Mouse (Mus musculus) kidney, embryonic 16.5 days (tissue): ENCODE data around the gene Plppr2. TPM values are rescaled to one million over a fixed set of nuclear protein-coding genes. Genes with fewer than 3 reads are reported as not detected.

Experiments used
- ATAC-seq: fragments of 200-750 bp; cut with Nextera tagmentation; 2 replicates; pipeline ENCODE4 v1.8.0; 2017; ENCODE audit warnings: moderate TSS enrichment; ENCODE audit not compliant: low FRiP score, low TSS enrichment
- H3K27ac ChIP-seq: fragments of 300-500 bp; sonication (generic); 2 replicates; pipeline ENCODE4 v1.5.1; 2014; ENCODE audit warnings: low read length
- H3K27me3 ChIP-seq: fragments of 300-500 bp; sonication (generic); 2 replicates; pipeline ENCODE4 v1.6.1; 2014; ENCODE audit warnings: low read length, control low read depth, mixed read lengths; ENCODE audit not compliant: insufficient read depth
- H3K36me3 ChIP-seq: fragments of 300-500 bp; sonication (generic); 2 replicates; pipeline ENCODE4 v1.6.1; 2014; ENCODE audit warnings: low read length, control low read depth, mixed read lengths; ENCODE audit not compliant: insufficient read depth
- H3K4me1 ChIP-seq: fragments of 300-500 bp; sonication (generic); 2 replicates; pipeline ENCODE4 v1.6.1; 2014; ENCODE audit warnings: low read length, control low read depth, mixed read lengths; ENCODE audit not compliant: insufficient read depth
- H3K4me2 ChIP-seq: fragments of 300-500 bp; sonication (generic); replicated peaks from 2 replicates; pipeline ENCODE4 v1.6.1; 2014; ENCODE audit warnings: low read depth, low read length
- H3K4me3 ChIP-seq: fragments of 300-500 bp; sonication (generic); 2 replicates; pipeline ENCODE4 v1.5.1; 2014; ENCODE audit warnings: mild to moderate bottlenecking, low read length
- H3K9ac ChIP-seq: fragments of 300-500 bp; sonication (generic); replicated peaks from 2 replicates; pipeline ENCODE4 v1.6.1; 2014; ENCODE audit warnings: low read length
- H3K9me3 ChIP-seq: fragments of 300-500 bp; sonication (generic); 2 replicates; pipeline ENCODE4 v1.6.1; 2016; ENCODE audit warnings: low read length, control low read depth
- WGBS: fragments of 180-500 bp; shearing (Covaris S2); extraction: QIAGEN DNeasy Blood & Tissue Kit; methylation state at CpG from one replicate; pipeline ENCODE4 v1.1.7; 2014; 5-methylcytosine and 5-hydroxymethylcytosine counted together
- polyA plus RNA-seq: library from polyadenylated mRNA; unstranded; fragments of >200 nt; fragmentation: Nextera tagmentation; extraction: Ambion mirVana; gene quantifications from 2 replicates; pipeline ENCODE4 v1.2.1, GENCODE M21; 2015

Gene Plppr2
- polyA plus RNA-seq, 1 experiment from 2014 or later: 10.4 TPM

DNA sequence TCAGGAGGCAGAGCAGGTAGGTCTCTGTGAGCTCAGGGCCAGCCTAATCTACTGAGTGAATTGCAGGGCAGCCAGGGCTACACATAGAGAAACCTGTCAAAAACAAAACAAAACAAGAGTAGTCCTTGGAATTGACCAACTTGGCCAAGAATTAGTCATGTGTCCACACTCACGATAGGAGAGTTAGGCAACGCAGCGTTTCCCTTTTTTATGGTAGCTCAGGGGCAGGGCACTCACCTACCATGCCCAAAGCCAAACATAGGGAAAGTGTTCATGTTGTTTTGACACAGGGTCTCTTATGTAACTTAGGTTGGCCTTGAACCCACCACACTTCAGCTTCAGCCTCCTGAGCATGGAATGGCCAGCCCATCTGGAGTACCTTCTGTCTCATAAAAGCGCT lies 32.5 kb downstream of the Plppr2 start:
- no peaks in the 10 kb centered on the region for H3K9me3 ChIP-seq
- no peak for ATAC-seq
- H3K27me3 ChIP-seq: no peaks in the 10 kb centered on the region
- peaks cover 4% of the 10 kb centered on the region; the same call in 1 of the 2 replicates for H3K36me3 ChIP-seq
- H3K27ac ChIP-seq: no peak overlapping the region
- no peak overlapping the region for H3K9ac ChIP-seq
- 89% methylated on average over 4 of the region's 4 CpGs for WGBS
- H3K4me1 ChIP-seq: no peaks in the 10 kb centered on the region
- no peak overlapping the region for H3K4me2 ChIP-seq
- H3K4me3 ChIP-seq: no peak overlapping the region

DNA sequence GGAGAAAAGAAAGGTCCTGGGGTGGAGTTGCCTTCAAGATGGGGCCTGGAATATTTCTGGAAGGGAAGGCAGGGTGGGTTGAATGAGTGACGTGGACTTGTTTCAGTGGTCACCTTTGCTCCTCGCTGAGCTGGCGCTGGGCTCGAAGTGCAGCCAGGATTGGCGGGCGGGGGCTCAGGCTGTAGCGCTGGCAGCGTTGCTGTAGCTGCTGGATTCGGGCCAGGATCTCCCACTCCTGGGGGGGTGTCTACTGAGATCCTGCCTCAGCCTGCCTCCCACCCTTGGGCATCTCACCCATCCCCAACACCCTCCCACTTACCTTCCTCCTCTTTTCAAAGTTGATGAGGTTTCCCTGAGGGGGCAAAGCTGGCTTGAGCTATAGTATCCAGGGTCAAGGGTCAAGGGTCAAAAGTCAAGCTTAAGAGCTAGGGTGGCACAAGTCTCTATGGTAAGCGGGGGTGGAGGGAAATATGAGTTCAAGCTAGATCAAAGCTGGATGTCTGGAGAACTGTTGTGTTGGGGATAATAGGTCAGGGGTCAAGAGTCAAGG lies 39.9 kb downstream of the Plppr2 start:
- Histone ChIP-seq H3K4me2 (no peak overlapping the region), H3K27me3 (no peaks in the 10 kb centered on the region), H3K9ac (no peak overlapping the region), H3K4me1 (no peaks in the 10 kb centered on the region), H3K27ac (no peak overlapping the region), H3K9me3 (no peaks in the 10 kb centered on the region), H3K36me3 (peaks cover 20% of the 10 kb centered on the region), H3K4me3 (no peak overlapping the region)
- ATAC-seq: no peak
- WGBS: 86% methylated on average over 10 of the region's 10 CpGs

DNA sequence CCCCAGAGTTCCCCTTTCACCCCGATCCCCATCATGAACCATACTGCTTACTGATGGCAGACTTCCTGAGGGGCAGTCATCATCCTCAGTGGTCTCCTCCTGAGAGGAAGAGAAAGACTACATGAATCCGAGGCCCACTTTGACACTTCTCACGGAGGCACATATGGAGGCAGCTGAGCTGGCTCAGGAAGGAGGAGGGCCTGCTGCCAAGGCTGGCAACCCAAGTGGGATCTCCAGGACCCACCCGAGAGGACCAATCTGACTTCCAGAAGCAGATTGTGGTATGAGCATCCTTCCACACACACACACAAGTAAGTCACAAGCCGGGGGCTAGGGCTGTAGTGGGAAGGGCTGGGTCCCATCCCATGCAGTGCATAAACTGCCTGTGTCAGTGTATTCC lies 40.5 kb downstream of the Plppr2 start:
- Histone ChIP-seq H3K27ac (no peak overlapping the region), H3K36me3 (peaks cover 20% of the 10 kb centered on the region)
- WGBS: 87% methylated on average over 5 of the region's 5 CpGs

DNA sequence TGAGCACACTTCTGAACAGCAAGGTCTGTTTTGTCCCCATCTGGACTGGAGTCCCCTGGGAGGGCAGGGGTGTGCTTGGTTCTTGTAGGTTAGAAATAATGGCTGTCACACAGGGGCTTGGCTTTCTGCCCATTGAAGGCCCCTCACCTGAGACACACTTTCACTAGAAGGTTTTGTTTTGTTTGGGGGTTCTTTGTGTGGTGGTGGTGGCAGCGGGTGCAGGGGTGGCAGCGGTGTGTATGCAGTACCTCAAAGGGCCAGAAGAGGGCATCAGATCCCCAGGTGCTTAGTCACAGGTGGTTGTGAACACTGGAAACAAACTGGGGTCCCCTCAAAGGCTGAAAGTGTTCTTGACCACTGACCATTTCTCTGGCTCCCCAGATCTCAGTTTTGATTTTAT lies 41.1 kb downstream of the Plppr2 start:
- H3K4me2 ChIP-seq: no peak overlapping the region
- no peaks in the 10 kb centered on the region for H3K27me3 ChIP-seq
- H3K9ac ChIP-seq: no peak overlapping the region
- H3K4me1 ChIP-seq: no peaks in the 10 kb centered on the region
- peaks cover 17% of the 10 kb centered on the region for H3K36me3 ChIP-seq
- no peak overlapping the region for H3K4me3 ChIP-seq
- ATAC-seq: no peak
- H3K27ac ChIP-seq: no peak overlapping the region
- H3K9me3 ChIP-seq: no peaks in the 10 kb centered on the region
- WGBS: 27% methylated on average over 2 of the region's 2 CpGs

More for the DNA sequence above, 40.5 kb downstream of the Plppr2 start:
- Histone ChIP-seq H3K9ac (no peak overlapping the region), H3K4me2 (no peak overlapping the region), H3K4me1 (no peaks in the 10 kb centered on the region), H3K27me3 (no peaks in the 10 kb centered on the region), H3K9me3 (no peaks in the 10 kb centered on the region), H3K4me3 (no peak overlapping the region)
- ATAC-seq: no peak

DNA sequence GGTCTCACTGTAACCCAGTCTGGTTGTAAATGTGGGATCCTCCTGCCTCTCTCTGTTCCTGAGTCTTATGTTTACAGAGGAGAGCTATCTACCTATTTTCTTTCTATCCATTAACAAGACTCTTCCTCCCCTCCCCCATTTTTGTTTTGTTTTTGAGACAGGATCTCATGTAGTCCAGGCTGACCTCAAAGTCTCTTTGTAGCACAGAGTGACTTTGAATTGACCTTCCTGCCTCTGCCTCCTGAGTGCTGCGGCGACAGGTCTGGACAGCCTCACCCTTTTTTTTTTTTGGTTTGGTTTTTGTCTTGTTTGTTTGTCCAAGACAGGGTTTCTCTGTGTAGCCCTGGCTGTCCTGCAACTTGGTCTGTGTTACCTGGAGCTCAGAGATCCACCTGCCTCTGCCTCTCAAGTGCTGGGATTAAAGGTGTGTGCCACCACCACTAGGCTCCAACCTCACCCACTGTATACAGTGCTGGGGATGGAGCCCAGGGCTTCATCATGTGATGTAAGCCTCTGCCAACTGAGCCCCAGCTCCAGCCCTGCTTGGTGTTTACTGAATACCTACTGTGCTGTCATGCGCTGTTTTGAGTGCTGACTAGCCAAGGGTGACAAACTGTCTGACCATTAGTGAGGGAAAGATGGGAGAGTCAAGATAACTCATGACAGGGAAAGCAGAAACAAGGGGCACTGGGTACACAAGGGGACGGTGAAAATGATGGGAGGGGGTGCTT lies 41.7 kb downstream of the Plppr2 start:
- Histone ChIP-seq H3K36me3 (peaks cover 17% of the 10 kb centered on the region), H3K27me3 (no peaks in the 10 kb centered on the region), H3K9me3 (no peaks in the 10 kb centered on the region), H3K4me2 (no peak overlapping the region), H3K27ac (no peak overlapping the region), H3K9ac (no peak overlapping the region), H3K4me3 (no peak overlapping the region), H3K4me1 (no peaks in the 10 kb centered on the region)
- 71% methylated on average over 4 of the region's 4 CpGs for WGBS
- peak; percentile 81 for ATAC-seq

DNA sequence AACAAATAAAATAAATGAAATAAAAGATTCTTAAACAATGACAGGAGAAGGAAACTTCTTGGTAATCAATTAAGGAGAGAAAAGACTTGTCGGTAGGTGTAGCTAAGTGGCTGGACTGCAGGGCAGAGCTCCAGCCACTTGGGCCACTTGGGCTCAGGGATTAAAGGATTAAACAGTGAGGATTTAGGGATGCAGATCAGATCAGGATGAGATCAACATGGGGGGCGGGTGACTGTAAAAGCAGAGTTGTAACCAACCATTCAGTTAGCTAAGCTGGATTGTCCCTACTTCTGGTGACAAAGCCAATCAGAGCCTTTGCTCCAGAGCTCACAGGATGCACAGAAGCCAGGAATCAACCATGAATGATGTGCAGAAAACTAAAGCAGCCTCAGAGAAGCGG lies 47.1 kb downstream of the Plppr2 start:
- Histone ChIP-seq H3K9ac (no peak overlapping the region), H3K4me2 (no peak overlapping the region), H3K4me1 (peaks cover 11% of the 10 kb centered on the region), H3K27me3 (peaks cover 23% of the 10 kb centered on the region), H3K4me3 (no peak overlapping the region), H3K9me3 (no peaks in the 10 kb centered on the region), H3K27ac (no peak overlapping the region), H3K36me3 (peaks cover 11% of the 10 kb centered on the region)
- WGBS: 37% methylated on average over 3 of the region's 3 CpGs
- no peak for ATAC-seq

DNA sequence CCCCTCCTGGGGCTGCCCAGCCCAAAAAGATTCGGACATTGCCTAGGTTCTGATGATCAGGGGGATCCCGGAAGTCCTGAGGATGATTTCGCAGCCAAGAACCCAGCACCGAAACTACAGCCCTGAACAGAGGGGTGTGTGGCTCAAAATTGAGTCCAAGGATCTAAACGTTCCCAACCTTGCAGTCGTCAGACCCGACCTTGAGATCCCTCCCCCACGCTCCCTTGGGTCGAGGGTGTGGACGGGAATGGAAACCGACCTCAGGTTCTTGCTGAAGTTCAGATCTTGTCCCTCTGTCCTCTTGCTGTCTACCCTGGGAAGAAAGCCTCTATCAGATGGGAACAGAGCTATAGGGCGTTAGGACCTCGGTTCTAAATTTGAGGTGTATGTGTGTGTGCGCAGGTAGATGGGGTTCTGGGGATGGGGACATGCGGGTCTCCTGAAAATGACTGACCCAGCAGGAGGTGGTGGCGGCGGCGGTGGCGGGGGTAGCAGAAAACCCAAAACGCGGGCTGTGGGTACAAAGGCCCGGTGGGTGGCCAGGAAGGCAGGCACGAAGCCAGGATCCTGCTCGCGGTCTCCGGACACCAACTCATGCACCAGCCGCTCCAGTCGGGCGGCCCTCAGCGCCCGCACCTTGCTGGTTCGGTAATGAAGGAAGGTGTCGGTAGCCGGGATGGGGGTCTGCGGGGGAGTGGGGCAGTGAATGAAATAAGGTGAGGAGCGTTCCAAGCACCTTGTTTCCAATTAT lies 50.9 kb downstream of the Plppr2 start:
- WGBS: 8% methylated on average over 36 of the region's 36 CpGs
- H3K9me3 ChIP-seq: no peaks in the 10 kb centered on the region
- H3K36me3 ChIP-seq: no peaks in the 10 kb centered on the region
- no peak overlapping the region for H3K27ac ChIP-seq
- peak overlapping the region; percentile 86 for H3K4me2 ChIP-seq
- H3K4me3 ChIP-seq: peak overlapping the region; percentile 54
- peak overlapping the region; percentile 40; the same call in 1 of the 2 replicates for H3K9ac ChIP-seq
- ATAC-seq: no peak
- peaks cover 53% of the 10 kb centered on the region for H3K27me3 ChIP-seq
- peaks cover 24% of the 10 kb centered on the region for H3K4me1 ChIP-seq

DNA sequence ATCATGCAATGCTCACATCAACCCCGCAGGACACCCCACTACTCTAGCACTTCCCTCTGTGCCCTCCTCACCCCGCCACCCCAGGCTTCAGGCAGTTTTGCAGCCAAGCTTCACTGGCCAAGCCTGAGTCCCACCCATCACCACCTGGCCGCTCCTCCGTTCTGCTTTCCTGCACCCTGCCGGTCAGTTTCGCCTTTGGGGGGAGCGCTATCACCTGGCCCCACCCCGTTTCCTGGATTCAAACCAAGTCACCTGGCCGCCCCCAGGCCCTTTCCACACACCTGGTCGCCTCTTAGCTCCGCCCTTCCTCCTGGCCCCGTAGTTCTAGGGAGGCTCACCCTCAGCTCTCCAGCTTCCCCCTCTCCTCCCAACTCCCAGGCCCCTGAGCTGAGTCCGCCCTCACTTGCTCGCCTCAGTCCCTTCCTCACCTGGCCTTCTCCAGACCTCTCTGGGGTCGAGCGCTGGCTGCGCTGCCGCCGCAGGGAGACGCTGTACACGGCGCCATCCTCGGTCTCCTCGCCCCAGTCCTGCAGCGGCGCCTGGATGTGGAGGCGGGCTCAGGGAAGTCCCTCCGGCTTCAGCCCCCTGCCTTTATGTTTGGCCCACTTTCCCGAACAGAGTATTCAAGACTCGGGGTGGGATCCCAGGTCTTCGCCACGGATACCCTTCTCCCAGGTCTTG lies 51.7 kb downstream of the Plppr2 start:
- Histone ChIP-seq H3K4me3 (peak overlapping the region; percentile 54), H3K27ac (peak overlapping the region; percentile 73), H3K9ac (peak overlapping the region; percentile 74), H3K4me1 (peaks cover 24% of the 10 kb centered on the region), H3K9me3 (no peaks in the 10 kb centered on the region), H3K36me3 (no peaks in the 10 kb centered on the region), H3K27me3 (peaks cover 53% of the 10 kb centered on the region), H3K4me2 (peak overlapping the region; percentile 86)
- ATAC-seq: peak; percentile 83
- 2% methylated on average over 32 of the region's 32 CpGs for WGBS

DNA sequence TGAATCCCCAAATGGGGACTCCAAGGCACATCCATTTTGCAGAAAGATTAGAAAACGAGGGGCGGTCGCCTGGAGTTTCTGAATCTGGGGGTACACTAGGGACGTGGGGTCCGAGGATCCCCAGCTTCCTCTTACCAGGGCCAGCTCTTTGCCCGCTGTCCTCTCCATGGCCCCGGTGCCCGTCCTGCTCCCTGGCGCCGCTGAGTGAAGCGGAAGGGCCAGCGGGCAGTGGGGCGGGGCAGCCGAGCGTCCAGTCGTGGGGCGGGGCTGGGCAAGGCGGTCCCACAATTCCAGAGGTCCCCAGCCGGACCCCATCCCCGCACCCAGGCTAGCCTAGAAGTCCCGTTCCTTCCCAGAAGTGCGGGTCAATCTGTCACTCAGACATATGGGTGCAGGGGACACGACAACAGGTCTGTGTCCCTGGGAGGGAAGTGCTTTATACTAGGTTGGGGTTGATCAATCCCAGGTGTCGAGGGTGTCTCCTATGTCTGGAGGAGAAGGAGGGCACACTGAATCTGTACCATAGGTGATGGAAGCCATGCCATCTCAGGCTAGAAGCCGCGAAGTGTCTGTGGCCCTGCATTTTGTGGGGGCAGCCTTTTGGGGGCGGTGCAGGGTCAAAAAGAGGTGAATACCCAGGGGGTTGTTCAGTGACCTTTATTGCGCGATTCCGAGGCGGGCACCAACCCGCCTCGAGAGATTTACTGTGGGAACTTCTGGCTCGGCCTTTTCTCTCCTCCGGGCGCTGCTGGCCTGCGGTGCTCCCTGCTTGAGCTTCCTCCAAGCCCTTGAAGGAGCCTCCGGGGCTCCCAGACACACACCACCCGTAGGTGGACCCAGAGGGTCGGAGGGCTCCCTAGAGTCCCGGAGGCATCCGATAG lies 52.6 kb downstream of the Plppr2 start, which contains the start of gene Rgl3:
Gene Rgl3, minus strand, starts transcription at position 217 of the 881 bp plus-strand sequence.
- under 1% methylated on average over 41 of the region's 42 CpGs for WGBS
- peak within 1 kb of the TSS; percentile 73 for H3K27ac ChIP-seq
- H3K36me3 ChIP-seq: no peaks in the 10 kb centered on the region
- peak; percentile 76 for ATAC-seq
- H3K4me1 ChIP-seq: peaks cover 24% of the 10 kb centered on the region
- peak within 1 kb of the TSS; percentile 86 for H3K4me2 ChIP-seq
- H3K4me3 ChIP-seq: peak within 1 kb of the TSS; percentile 54
- H3K9ac ChIP-seq: peak within 1 kb of the TSS; percentile 74
- peaks cover 53% of the 10 kb centered on the region for H3K27me3 ChIP-seq
- H3K9me3 ChIP-seq: no peaks in the 10 kb centered on the region
